In the genomic region with DNA sequence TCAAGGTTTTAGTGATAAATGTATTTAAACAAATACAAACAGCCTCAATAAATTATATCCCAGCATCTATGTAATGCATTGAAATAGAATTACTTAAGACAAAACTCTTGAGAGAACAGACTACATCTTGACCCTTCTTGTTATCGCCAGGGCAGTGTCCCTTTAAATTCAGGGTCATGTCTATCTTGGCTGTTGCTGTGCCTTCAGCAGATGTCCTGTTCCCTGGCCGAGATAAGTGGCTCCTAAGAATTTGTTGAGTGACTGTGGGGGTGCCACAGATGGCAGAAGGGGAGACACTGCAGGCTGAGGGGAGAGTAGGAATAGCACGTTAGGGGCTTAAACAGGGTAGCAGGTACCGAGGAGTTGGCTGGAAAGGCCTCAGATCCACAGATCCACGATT, we compare ENCODE assay signal across 29 mouse cellular contexts. TPM values are rescaled to one million over a fixed set of nuclear protein-coding genes. Genes with fewer than 3 reads are reported as not detected.
DNase-seq lines count a peak whose midpoint lies in the region; ATAC-seq lines count a peak whose summit lies in the region.
"Had no signal": no experiment of that assay in that cellular context is flagged by ENCODE, and none has a peak within 500 bp of the region (broad histone marks: within the 10 kb centered on the region; RNA-seq: fewer than 3 reads in every experiment).

No protein-coding gene starts in this region.

- no peaks in the 10 kb centered on the region for H3K27me3 ChIP-seq in heart, embryonic 12.5 days (replicated peaks)
- no peaks in the 10 kb centered on the region for H3K27me3 ChIP-seq in midbrain, embryonic 10.5 days (ENCODE audit: low read depth, poor library complexity, severe bottlenecking)
- no peaks in the 10 kb centered on the region for H3K27me3 ChIP-seq in midbrain, embryonic 11.5 days (ENCODE audit: control insufficient read depth, insufficient read depth, low read length)
- no peaks in the 10 kb centered on the region for H3K27me3 ChIP-seq in liver, embryonic 13.5 days
- H3K27me3 ChIP-seq: embryonic facial prominence, embryonic 15.5 days; forebrain, embryonic 12.5 days; intestine, embryonic 15.5 days had no signal

- H3K9me3 ChIP-seq in heart, embryonic 12.5 days (replicated peaks) = no peaks in the 10 kb centered on the region
- no peaks in the 10 kb centered on the region for H3K9me3 ChIP-seq in midbrain, embryonic 10.5 days (replicated peaks)
- no peaks in the 10 kb centered on the region for H3K9me3 ChIP-seq in midbrain, embryonic 11.5 days (ENCODE audit: control insufficient read depth, low read length)
- H3K9me3 ChIP-seq in liver, embryonic 13.5 days (replicated peaks) = no peaks in the 10 kb centered on the region
- H3K9me3 ChIP-seq: embryonic facial prominence, embryonic 10.5 days; embryonic facial prominence, embryonic 15.5 days; forebrain, embryonic 12.5 days; intestine, embryonic 15.5 days had no signal

- H3K36me3 ChIP-seq in heart, embryonic 12.5 days = no peaks in the 10 kb centered on the region
- no peaks in the 10 kb centered on the region for H3K36me3 ChIP-seq in midbrain, embryonic 10.5 days
- no peaks in the 10 kb centered on the region for H3K36me3 ChIP-seq in midbrain, embryonic 11.5 days (ENCODE audit: control insufficient read depth, insufficient read depth, low read length)
- H3K36me3 ChIP-seq in liver, embryonic 13.5 days = no peaks in the 10 kb centered on the region
- H3K36me3 ChIP-seq: embryonic facial prominence, embryonic 10.5 days; embryonic facial prominence, embryonic 15.5 days; forebrain, embryonic 12.5 days; intestine, embryonic 15.5 days had no signal

- H3K27ac ChIP-seq in heart, embryonic 12.5 days (ENCODE audit: poor library complexity, severe bottlenecking) = peak overlapping the region; percentile 32; the same call in 1 of the 2 replicates
- H3K27ac ChIP-seq in midbrain, embryonic 10.5 days (replicated peaks) = 0 out of 2 replicates have a peak overlapping the region, but pooled peaks have one; percentile 23
- no peak overlapping the region for H3K27ac ChIP-seq in midbrain, embryonic 11.5 days (ENCODE audit: low read depth, low read length)
- no peak overlapping the region for H3K27ac ChIP-seq in liver, embryonic 13.5 days
- H3K27ac ChIP-seq: embryonic facial prominence, embryonic 10.5 days; embryonic facial prominence, embryonic 15.5 days; forebrain, embryonic 12.5 days; intestine, embryonic 15.5 days had no signal

- no peak overlapping the region for H3K4me2 ChIP-seq in heart, embryonic 12.5 days
- no peak overlapping the region for H3K4me2 ChIP-seq in midbrain, embryonic 11.5 days
- no peak overlapping the region for H3K4me2 ChIP-seq in liver, embryonic 13.5 days
- H3K4me2 ChIP-seq: embryonic facial prominence, embryonic 15.5 days; forebrain, embryonic 12.5 days; intestine, embryonic 15.5 days had no signal

- DNase-seq in heart, adult 8-10 months (ENCODE audit: low spot score) = no peak
- no peak for DNase-seq in midbrain, embryonic 10.5 days (ENCODE audit: low spot score)
- no peak for DNase-seq in midbrain, embryonic 11.5 days (ENCODE audit: low spot score, missing footprints)
- no peak for DNase-seq in liver, embryonic 13.5 days
- DNase-seq in thymus, postnatal 0 days (ENCODE audit: low spot score) = no peak
- DNase-seq in layer of hippocampus, adult 18-20 months (ENCODE audit: low spot score in 2 of 2) = no peak
- DNase-seq: adrenal gland, postnatal 25 days; B cell, adult 2 months; cerebellum, adult 2 months; cerebellum, postnatal 25 days; forebrain, postnatal 0 days; gastrocnemius, postnatal 36 days; kidney, adult 2 months; kidney, postnatal 36 days; layer of hippocampus, postnatal 36 days; left cerebral cortex, postnatal 4 days; lung, adult 18-20 months; lung, postnatal 4 days; right cerebral cortex, adult 18-20 months; spleen, adult 18-20 months; thymus, postnatal 25 days had no signal

- WGBS in heart, embryonic 12.5 days = 40% methylated on average over 5 of the region's 5 CpGs
- WGBS in midbrain, embryonic 10.5 days = 82% methylated on average over 5 of the region's 5 CpGs
- 74% methylated on average over 5 of the region's 5 CpGs for whole genome bisulfite sequencing in midbrain, embryonic 11.5 days
- 34% methylated on average over 5 of the region's 5 CpGs for WGBS in liver, embryonic 13.5 days (ENCODE audit: insufficient replicate concordance)

- peaks cover 28% of the 10 kb centered on the region for H3K4me1 ChIP-seq in heart, embryonic 12.5 days (replicated peaks)
- H3K4me1 ChIP-seq in midbrain, embryonic 10.5 days = peaks cover 5% of the 10 kb centered on the region; the same call in 1 of the 2 replicates
- no peaks in the 10 kb centered on the region for H3K4me1 ChIP-seq in midbrain, embryonic 11.5 days (ENCODE audit: control insufficient read depth, insufficient read depth, low read length)
- peaks cover 26% of the 10 kb centered on the region for H3K4me1 ChIP-seq in liver, embryonic 13.5 days (replicated peaks)
- H3K4me1 ChIP-seq: embryonic facial prominence, embryonic 15.5 days; forebrain, embryonic 12.5 days; intestine, embryonic 15.5 days had no signal

- no peak overlapping the region for H3K9ac ChIP-seq in heart, embryonic 12.5 days
- H3K9ac ChIP-seq in midbrain, embryonic 11.5 days (ENCODE audit: low read length) = no peak overlapping the region
- no peak overlapping the region for H3K9ac ChIP-seq in liver, embryonic 13.5 days
- H3K9ac ChIP-seq: embryonic facial prominence, embryonic 15.5 days; forebrain, embryonic 12.5 days; forebrain, postnatal 0 days; intestine, embryonic 15.5 days had no signal

- H3K4me3 ChIP-seq in heart, embryonic 12.5 days = no peak overlapping the region
- no peak overlapping the region for H3K4me3 ChIP-seq in midbrain, embryonic 10.5 days
- H3K4me3 ChIP-seq in midbrain, embryonic 11.5 days (ENCODE audit: low read depth, low read length) = no peak overlapping the region
- H3K4me3 ChIP-seq in liver, embryonic 13.5 days (replicated peaks) = no peak overlapping the region
- H3K4me3 ChIP-seq: embryonic facial prominence, embryonic 10.5 days; embryonic facial prominence, embryonic 15.5 days; forebrain, embryonic 12.5 days; intestine, embryonic 15.5 days had no signal

- ATAC-seq in heart, embryonic 12.5 days (ENCODE audit: insufficient number of reproducible peaks, low FRiP score) = no peak
- ATAC-seq in midbrain, embryonic 11.5 days (ENCODE audit: low FRiP score) = no peak
- peak; percentile 45; the same call in 1 of the 2 replicates for ATAC-seq in liver, embryonic 13.5 days (ENCODE audit: low read depth)
- ATAC-seq: forebrain, postnatal 0 days; hindbrain, embryonic 16.5 days; intestine, embryonic 15.5 days; lung, postnatal 0 days; midbrain, embryonic 16.5 days had no signal

RNA-seq across cellular contexts. Expression of a gene that starts 22.3 kb away (rescaled TPM):
- polyA plus RNA-seq in heart, embryonic 12.5 days (2016; fragmentation: Nextera tagmentation; extraction: Ambion mirVana) = 36.8 and 41.0 TPM in 2 replicates
- total RNA-seq in heart, adult 8-10 months (2022) = 10 to 100 TPM; 32.0 to 37.6 (median 35.2) TPM
- 9.8 and 10.6 TPM in 2 replicates for polyA plus RNA-seq in midbrain, embryonic 10.5 days (2016; fragmentation: Nextera tagmentation; extraction: Ambion mirVana)
- 12.2 and 13.6 TPM in 2 replicates for polyA plus RNA-seq in midbrain, embryonic 11.5 days (2014; fragmentation: Nextera tagmentation; extraction: Ambion mirVana)
- 4.2 and 4.7 TPM in 2 replicates for polyA plus RNA-seq in liver, embryonic 13.5 days (2015; fragmentation: Nextera tagmentation; extraction: Ambion mirVana)
- 18.2 and 19.1 TPM in 2 replicates for polyA plus RNA-seq in thymus, postnatal 0 days (2015; fragmentation: Nextera tagmentation; extraction: Ambion mirVana)
- 1 to 10 TPM; 6.6 to 8.4 TPM for total RNA-seq in layer of hippocampus, adult 18-20 months (2021)

Comparison
In these comparisons a context has a peak if more than half of its experiments do, and no peak if none do; other contexts are left out.
1. H3K27ac ChIP-seq: peak in heart, embryonic 12.5 days (single experiment) and midbrain, embryonic 10.5 days (single experiment); none in midbrain, embryonic 11.5 days (single experiment) and liver, embryonic 13.5 days (single experiment).